7 mouse cellular contexts compared by ENCODE assay signal in the genomic region with DNA sequence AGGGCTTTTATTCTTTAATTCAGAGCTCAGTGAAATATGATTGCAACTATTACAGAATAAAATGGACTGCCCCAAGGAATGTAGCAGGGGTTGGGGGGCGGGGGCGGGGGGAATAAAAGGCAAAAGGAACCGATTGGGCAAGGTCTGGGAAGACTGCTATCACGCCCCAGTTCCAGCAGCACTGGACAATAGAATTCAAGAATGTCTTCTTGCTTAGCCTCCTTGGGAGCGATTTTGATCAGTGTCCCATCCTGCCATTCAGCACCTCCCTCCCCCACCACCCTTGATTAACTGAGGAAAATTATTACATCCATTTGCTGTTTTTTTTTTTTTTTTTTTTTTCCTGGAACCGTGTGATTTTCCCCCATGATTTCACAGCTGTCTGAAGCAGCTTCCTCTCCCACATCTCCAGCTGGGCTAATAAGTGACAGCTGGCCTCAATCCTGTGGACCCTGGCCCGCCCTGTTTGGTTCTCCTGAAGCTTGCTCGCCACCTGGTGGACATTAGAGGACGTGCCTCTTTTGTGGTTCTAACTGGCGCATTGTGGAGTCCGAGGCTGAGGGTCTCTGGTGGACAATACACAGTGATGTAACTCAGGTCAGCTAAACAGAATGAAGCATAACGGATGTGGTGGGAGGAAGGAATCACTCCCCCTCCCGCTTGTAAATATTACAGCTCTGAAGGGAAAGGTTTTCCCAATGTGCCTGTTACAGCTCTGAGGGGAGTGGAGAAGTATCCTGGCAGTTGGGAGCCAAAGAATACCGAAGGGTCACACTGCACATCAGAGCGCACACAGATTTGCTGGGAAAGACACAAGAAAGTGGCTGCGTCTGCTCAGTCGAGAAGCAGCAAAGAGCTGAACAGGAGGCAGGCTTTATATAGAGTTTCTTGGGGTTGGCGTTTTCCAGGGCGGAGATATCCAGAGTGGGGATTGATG. TPM values are rescaled to one million over a fixed set of nuclear protein-coding genes. Genes with fewer than 3 reads are reported as not detected.
DNase-seq lines count a peak whose midpoint lies in the region; ATAC-seq and TF ChIP-seq lines count a peak whose summit lies in the region.

No protein-coding gene starts in this region.

- H3K9ac ChIP-seq in intestine, postnatal 0 days (ENCODE audit: low read depth, low read length), result no peak overlapping the region
- 0 out of 2 replicates have a peak overlapping the region, but pooled peaks have one; percentile 14 for H3K9ac ChIP-seq in midbrain, embryonic 13.5 days (replicated peaks)

- H3K4me3 ChIP-seq in intestine, postnatal 0 days (ENCODE audit: low read depth, low read length), result no peak overlapping the region
- no peak overlapping the region for H3K4me3 ChIP-seq in limb, embryonic 10.5 days
- H3K4me3 ChIP-seq in midbrain, embryonic 13.5 days (replicated peaks), result no peak overlapping the region
- no peak overlapping the region for H3K4me3 ChIP-seq in spleen, adult 2 months (ENCODE audit: extremely low read depth, insufficient read depth, insufficient read length)

- peak; percentile 93 for ATAC-seq in granulocyte monocyte progenitor cell, adult 5-6 weeks (replicated peaks; ENCODE audit: poor library complexity, severe bottlenecking)
- peak; percentile 64 for ATAC-seq in intestine, postnatal 0 days
- peak; percentile 96 for ATAC-seq in midbrain, embryonic 13.5 days

- TF ChIP-seq POLR2A in spleen, adult 2 months (IDR thresholded peaks at IDR 0.05; ENCODE audit: low read depth, low read length), result no peak

- 34% methylated on average over 19 of the region's 19 CpGs for WGBS in intestine, postnatal 0 days
- WGBS in limb, embryonic 10.5 days, result 39% methylated on average over 19 of the region's 19 CpGs
- WGBS in midbrain, embryonic 13.5 days, result 37% methylated on average over 19 of the region's 19 CpGs
- 44% methylated on average over 19 of the region's 19 CpGs for WGBS in spleen, adult 2 months

- TF ChIP-seq CTCF in intestine, postnatal 0 days (IDR thresholded peaks at IDR 0.05; ENCODE audit: low read depth), result peak; percentile 97
- TF ChIP-seq CTCF in spleen, adult 2 months (IDR thresholded peaks at IDR 0.05; ENCODE audit: extremely low read depth, insufficient read depth, insufficient read length, insufficient replicate concordance), result peak; percentile 69; the same call in 1 of the 2 replicates

- no peaks in the 10 kb centered on the region for H3K27me3 ChIP-seq in intestine, postnatal 0 days (replicated peaks; ENCODE audit: control insufficient read depth, insufficient read depth, low read length)
- H3K27me3 ChIP-seq in limb, embryonic 10.5 days (ENCODE audit: low read depth, poor library complexity, severe bottlenecking), result no peaks in the 10 kb centered on the region
- no peaks in the 10 kb centered on the region for H3K27me3 ChIP-seq in midbrain, embryonic 13.5 days
- no peaks in the 10 kb centered on the region for H3K27me3 ChIP-seq in spleen, adult 2 months (ENCODE audit: control insufficient read depth, insufficient read depth, low read length)

- no peaks in the 10 kb centered on the region for H3K4me1 ChIP-seq in intestine, postnatal 0 days (replicated peaks; ENCODE audit: control insufficient read depth, insufficient read depth, low read length)
- H3K4me1 ChIP-seq in limb, embryonic 10.5 days, result peaks cover 11% of the 10 kb centered on the region
- H3K4me1 ChIP-seq in midbrain, embryonic 13.5 days (replicated peaks), result peaks cover 16% of the 10 kb centered on the region
- no peaks in the 10 kb centered on the region for H3K4me1 ChIP-seq in spleen, adult 2 months (ENCODE audit: control insufficient read depth, insufficient read depth, insufficient read length)

- H3K27ac ChIP-seq in intestine, postnatal 0 days (ENCODE audit: low read depth, low read length), result no peak overlapping the region
- peak overlapping the region; percentile 30; the same call in 1 of the 2 replicates for H3K27ac ChIP-seq in limb, embryonic 10.5 days
- H3K27ac ChIP-seq in midbrain, embryonic 13.5 days, result no peak overlapping the region
- no peak overlapping the region for H3K27ac ChIP-seq in spleen, adult 2 months (ENCODE audit: insufficient read depth, low read length)

- no peaks in the 10 kb centered on the region for H3K36me3 ChIP-seq in intestine, postnatal 0 days (ENCODE audit: control insufficient read depth, insufficient read depth)
- no peaks in the 10 kb centered on the region for H3K36me3 ChIP-seq in limb, embryonic 10.5 days
- H3K36me3 ChIP-seq in midbrain, embryonic 13.5 days, result no peaks in the 10 kb centered on the region
- no peaks in the 10 kb centered on the region for H3K36me3 ChIP-seq in spleen, adult 2 months (ENCODE audit: control insufficient read depth, insufficient read depth, low read length)

- H3K4me2 ChIP-seq in intestine, postnatal 0 days (replicated peaks; ENCODE audit: low read depth), result 0 out of 2 replicates have a peak overlapping the region, but pooled peaks have one; percentile 13
- H3K4me2 ChIP-seq in midbrain, embryonic 13.5 days (replicated peaks), result peak overlapping the region; percentile 17

- H3K9me3 ChIP-seq in intestine, postnatal 0 days (ENCODE audit: control insufficient read depth), result no peaks in the 10 kb centered on the region
- no peaks in the 10 kb centered on the region for H3K9me3 ChIP-seq in limb, embryonic 10.5 days (replicated peaks)
- no peaks in the 10 kb centered on the region for H3K9me3 ChIP-seq in midbrain, embryonic 13.5 days

- peak; percentile 79 for DNase-seq in adrenal gland, postnatal 14 days
- peak; percentile 82 for DNase-seq in embryo, embryonic 11.5 days (ENCODE audit: low read depth, low spot score)
- DNase-seq in limb, embryonic 10.5 days (ENCODE audit: low spot score), result peak; percentile 90
- DNase-seq in spleen, adult 2 months (ENCODE audit: low read depth in 1 of 2, low spot score in 2 of 2), result peak in 1 of 2 experiments; percentile 43

RNA-seq across cellular contexts. Expression of a gene that starts 42.1 kb away (rescaled TPM):
- 0.15 TPM in 1 of 2 replicates, not detected in the other for total RNA-seq in adrenal gland, postnatal 14 days (2021)
- not detected in 2 replicates for total RNA-seq in granulocyte monocyte progenitor cell, adult 5-6 weeks (2014; fragmentation: Nextera tagmentation)
- total RNA-seq in granulocyte monocyte progenitor cell, adult 5-6 weeks (2017), result not detected in 2 replicates
- polyA plus RNA-seq in intestine, postnatal 0 days (2015; fragmentation: Nextera tagmentation; extraction: Ambion mirVana), result 147 and 153 TPM in 2 replicates
- not detected in 2 replicates for polyA plus RNA-seq in limb, embryonic 10.5 days (2016; fragmentation: Nextera tagmentation; extraction: Ambion mirVana)
- 0.07 TPM in 1 of 2 replicates, not detected in the other for polyA plus RNA-seq in midbrain, embryonic 13.5 days (2015; fragmentation: Nextera tagmentation; extraction: Ambion mirVana)
- 0.05 TPM in 1 of 2 replicates, not detected in the other for polyA plus RNA-seq in spleen, adult 2 months (2012; rRNA removed)

Comparison
In these comparisons a context has a peak if more than half of its experiments do, and no peak if none do; other contexts are left out.
1. RNA of a gene that starts 42.1 kb away (polyA plus RNA-seq): 147 to 153 TPM in intestine, postnatal 0 days; 0.07 TPM in midbrain, embryonic 13.5 days, 0.05 TPM in spleen, adult 2 months and not detected in limb, embryonic 10.5 days; every median in the first group is over 100 times any median in the second.
2. Peak in every context shown above with its lines, with median percentiles within 50 percentile points of each other: ATAC-seq.